In the genomic region with DNA sequence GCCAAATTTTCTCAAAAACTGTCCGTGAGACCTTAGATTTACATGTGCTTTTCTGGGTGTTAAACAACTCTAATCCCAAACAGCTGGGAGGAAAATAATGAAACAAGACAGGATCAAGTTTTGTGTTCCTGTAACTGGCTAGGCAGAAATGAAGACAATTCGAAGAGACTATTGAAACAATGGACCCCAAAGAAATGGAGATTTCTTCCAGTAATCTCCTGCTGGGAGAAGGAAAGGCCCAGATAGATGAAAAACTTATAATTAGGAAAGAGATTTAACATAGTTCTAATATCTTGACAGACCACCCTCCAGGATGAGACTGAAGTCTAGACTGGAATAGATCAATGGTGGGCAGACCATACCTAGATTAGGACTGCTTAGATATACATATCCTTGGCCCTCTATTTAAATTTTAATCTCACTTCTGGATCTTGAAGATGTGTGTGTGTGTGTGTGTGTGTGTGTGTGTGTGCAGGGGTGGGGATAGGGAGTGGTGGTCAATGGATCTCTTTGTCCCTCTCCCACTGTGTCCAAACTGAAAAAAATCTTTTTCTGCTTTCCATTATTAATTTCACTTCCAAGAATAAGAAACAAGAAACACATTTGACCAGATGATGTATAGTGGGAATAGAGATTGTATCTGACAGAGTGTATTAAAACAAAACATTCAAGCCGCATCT, we compare ENCODE assay signal across 15 mouse cellular contexts. TPM values are rescaled to one million over a fixed set of nuclear protein-coding genes. Genes with fewer than 3 reads are reported as not detected.
DNase-seq lines count a peak whose midpoint lies in the region; ATAC-seq and TF ChIP-seq lines count a peak whose summit lies in the region.
"Had no signal": no experiment of that assay in that cellular context is flagged by ENCODE, and none has a peak within 500 bp of the region (broad histone marks: within the 10 kb centered on the region; RNA-seq: fewer than 3 reads in every experiment).

No protein-coding gene starts in this region.

- ATAC-seq in hindbrain, embryonic 11.5 days (ENCODE audit: low FRiP score), result peak; percentile 87
- ATAC-seq in midbrain, embryonic 15.5 days (replicated peaks), result peak; percentile 80
- ATAC-seq: intestine, embryonic 16.5 days had no signal

- H3K4me1 ChIP-seq in embryonic facial prominence, embryonic 10.5 days, result peaks cover 8% of the 10 kb centered on the region
- H3K4me1 ChIP-seq in hindbrain, embryonic 11.5 days (replicated peaks; ENCODE audit: control insufficient read depth, insufficient read depth, low read length), result no peaks in the 10 kb centered on the region
- H3K4me1 ChIP-seq in midbrain, embryonic 15.5 days, result peaks cover 10% of the 10 kb centered on the region
- H3K4me1 ChIP-seq: lung, embryonic 15.5 days had no signal

- H3K9ac ChIP-seq in hindbrain, embryonic 11.5 days (ENCODE audit: low read depth, low read length), result no peak overlapping the region
- H3K9ac ChIP-seq in midbrain, embryonic 15.5 days, result no peak overlapping the region
- H3K9ac ChIP-seq: lung, embryonic 15.5 days had no signal

- no peak for DNase-seq in gastrocnemius, adult 2 months
- DNase-seq in gastrocnemius, postnatal 10 days, result no peak
- DNase-seq in embryonic facial prominence, embryonic 10.5 days (ENCODE audit: low spot score), result no peak
- no peak for DNase-seq in hindbrain, embryonic 11.5 days (ENCODE audit: low spot score)
- DNase-seq in urinary bladder, adult 2 months (ENCODE audit: low spot score), result no peak
- no peak for DNase-seq in cerebellum, postnatal 10 days
- no peak for DNase-seq in frontal cortex, adult 2 months (ENCODE audit: extremely low spot score in 1 of 2, low spot score in 1 of 2)
- DNase-seq: kidney, postnatal 4 days; liver had no signal

- H3K27me3 ChIP-seq in embryonic facial prominence, embryonic 10.5 days (replicated peaks; ENCODE audit: low read depth, poor library complexity, severe bottlenecking), result no peaks in the 10 kb centered on the region
- H3K27me3 ChIP-seq in hindbrain, embryonic 11.5 days (ENCODE audit: control insufficient read depth, insufficient read depth, low read length), result no peaks in the 10 kb centered on the region
- H3K27me3 ChIP-seq in midbrain, embryonic 15.5 days (replicated peaks), result no peaks in the 10 kb centered on the region
- H3K27me3 ChIP-seq: lung, embryonic 15.5 days had no signal

- H3K9me3 ChIP-seq in embryonic facial prominence, embryonic 10.5 days, result no peaks in the 10 kb centered on the region
- H3K9me3 ChIP-seq in hindbrain, embryonic 11.5 days (ENCODE audit: control insufficient read depth, low read length), result no peaks in the 10 kb centered on the region
- H3K9me3 ChIP-seq in midbrain, embryonic 15.5 days, result no peaks in the 10 kb centered on the region
- H3K9me3 ChIP-seq: lung, embryonic 15.5 days had no signal

- peak overlapping the region; percentile 45 for H3K4me3 ChIP-seq in gastrocnemius, adult 2 months
- H3K4me3 ChIP-seq in embryonic facial prominence, embryonic 10.5 days, result no peak overlapping the region
- H3K4me3 ChIP-seq in hindbrain, embryonic 11.5 days (ENCODE audit: low read depth, low read length), result no peak overlapping the region
- H3K4me3 ChIP-seq in midbrain, embryonic 15.5 days, result no peak overlapping the region
- H3K4me3 ChIP-seq: erythroblast, embryonic 14.5 days; lung, embryonic 15.5 days had no signal

- WGBS in embryonic facial prominence, embryonic 10.5 days, result 48% methylated on average over 3 of the region's 3 CpGs
- WGBS in hindbrain, embryonic 11.5 days, result 56% methylated on average over 3 of the region's 3 CpGs
- 23% methylated on average over 3 of the region's 3 CpGs for WGBS in midbrain, embryonic 15.5 days

- H3K27ac ChIP-seq in gastrocnemius, adult 2 months, result peak overlapping the region; percentile 85
- H3K27ac ChIP-seq in embryonic facial prominence, embryonic 10.5 days (replicated peaks), result 0 out of 2 replicates have a peak overlapping the region, but pooled peaks have one; percentile 24
- peak overlapping the region; percentile 51; the same call in 1 of the 2 replicates for H3K27ac ChIP-seq in hindbrain, embryonic 11.5 days (ENCODE audit: low read depth, low read length)
- peak overlapping the region; percentile 77 for H3K27ac ChIP-seq in midbrain, embryonic 15.5 days
- H3K27ac ChIP-seq: lung, embryonic 15.5 days had no signal

- intact Hi-C loops in gastrocnemius, adult 2 months (cut with DNase I), result no loop called here

- no peak for TF ChIP-seq CTCF in gastrocnemius, adult 2 months (IDR thresholded peaks at IDR 0.05)

- H3K4me2 ChIP-seq in hindbrain, embryonic 11.5 days (replicated peaks; ENCODE audit: low read depth, low read length), result no peak overlapping the region
- H3K4me2 ChIP-seq in midbrain, embryonic 15.5 days, result no peak overlapping the region
- H3K4me2 ChIP-seq: lung, embryonic 15.5 days had no signal

- H3K36me3 ChIP-seq in embryonic facial prominence, embryonic 10.5 days (replicated peaks), result no peaks in the 10 kb centered on the region
- no peaks in the 10 kb centered on the region for H3K36me3 ChIP-seq in hindbrain, embryonic 11.5 days (ENCODE audit: control insufficient read depth, insufficient read depth, low read length)
- no peaks in the 10 kb centered on the region for H3K36me3 ChIP-seq in midbrain, embryonic 15.5 days (replicated peaks)
- H3K36me3 ChIP-seq: lung, embryonic 15.5 days had no signal

RNA-seq across cellular contexts. Expression of a gene that starts 14.0 kb away (rescaled TPM):
- total RNA-seq in gastrocnemius, adult 2 months (2021), result 100 to 1,000 TPM; 519 to 664 TPM
- total RNA-seq in gastrocnemius, postnatal 10 days (2021), result 100 to 1,000 TPM; 442 to 445 TPM
- 261 and 265 TPM in 2 replicates for polyA plus RNA-seq in embryonic facial prominence, embryonic 10.5 days (2016; fragmentation: Nextera tagmentation; extraction: Ambion mirVana)
- 367 and 384 TPM in 2 replicates for polyA plus RNA-seq in hindbrain, embryonic 11.5 days (2014; fragmentation: Nextera tagmentation; extraction: Ambion mirVana)
- polyA plus RNA-seq in midbrain, embryonic 15.5 days (2015; fragmentation: Nextera tagmentation; extraction: Ambion mirVana), result 514 and 563 TPM in 2 replicates
- 1,153 and 1,196 TPM in 2 replicates for polyA plus RNA-seq in urinary bladder, adult 2 months (2012; rRNA removed)
- polyA plus RNA-seq in frontal cortex, adult 2 months (2012; rRNA removed), result 4,774 and 5,236 TPM in 2 replicates

RNA-seq across cellular contexts. Expression of a gene that starts 24.6 kb away (rescaled TPM):
- 1 to 10 TPM in 1 of 2 experiments, not detected in 1; 1.3 TPM for total RNA-seq in gastrocnemius, adult 2 months (2021)
- 1 to 10 TPM; 1.5 to 1.6 TPM for total RNA-seq in gastrocnemius, postnatal 10 days (2021)
- not detected in 2 replicates for polyA plus RNA-seq in embryonic facial prominence, embryonic 10.5 days (2016; fragmentation: Nextera tagmentation; extraction: Ambion mirVana)
- polyA plus RNA-seq in hindbrain, embryonic 11.5 days (2014; fragmentation: Nextera tagmentation; extraction: Ambion mirVana), result not detected in 2 replicates
- polyA plus RNA-seq in midbrain, embryonic 15.5 days (2015; fragmentation: Nextera tagmentation; extraction: Ambion mirVana), result not detected in 2 replicates
- not detected in 2 replicates for polyA plus RNA-seq in urinary bladder, adult 2 months (2012; rRNA removed)
- not detected in 2 replicates for polyA plus RNA-seq in frontal cortex, adult 2 months (2012; rRNA removed)
- total RNA-seq: left cerebral cortex, adult 8-10 months had no signal
- polyA plus RNA-seq: erythroblast, embryonic 14.5 days; intestine, embryonic 16.5 days; lung, embryonic 15.5 days had no signal

RNA-seq across cellular contexts. Expression of a gene that starts 54.5 kb away (rescaled TPM):
- total RNA-seq in gastrocnemius, adult 2 months (2021), result not detected
- total RNA-seq in gastrocnemius, postnatal 10 days (2021), result not detected
- polyA plus RNA-seq in embryonic facial prominence, embryonic 10.5 days (2016; fragmentation: Nextera tagmentation; extraction: Ambion mirVana), result not detected in 2 replicates
- polyA plus RNA-seq in hindbrain, embryonic 11.5 days (2014; fragmentation: Nextera tagmentation; extraction: Ambion mirVana), result not detected in 2 replicates
- not detected in 2 replicates for polyA plus RNA-seq in midbrain, embryonic 15.5 days (2015; fragmentation: Nextera tagmentation; extraction: Ambion mirVana)
- polyA plus RNA-seq in urinary bladder, adult 2 months (2012; rRNA removed), result not detected in 2 replicates
- polyA plus RNA-seq in frontal cortex, adult 2 months (2012; rRNA removed), result not detected in 2 replicates
- total RNA-seq: adrenal gland, postnatal 4 days; left cerebral cortex, adult 8-10 months had no signal
- polyA plus RNA-seq: erythroblast, embryonic 14.5 days; intestine, embryonic 16.5 days had no signal

Comparison
In these comparisons a context has a peak if more than half of its experiments do, and no peak if none do; other contexts are left out.
1. H3K27ac ChIP-seq: peak in every context shown above with its lines; median percentile 85 in gastrocnemius, adult 2 months; 77 in midbrain, embryonic 15.5 days; 51 in hindbrain, embryonic 11.5 days; 24 in embryonic facial prominence, embryonic 10.5 days.